Mouse (Mus musculus) right cerebral cortex, adult 2 months (tissue): ENCODE results near the gene Pla2g4a.

ENCODE experiments used
- DNase-seq, 2 experiments: peaks; one replicate each; pipeline ENCODE4 v3.0.0; 2021 to 2022; ENCODE audit warnings: low spot score in 2 of 2

Pla2g4a gene

GRCm38 (mm10) chr1:149960734-149961424 lies at the start of gene Pla2g4a:
Gene Pla2g4a (minus strand): TSS chr1:149961290.
- DNase-seq, result peak; percentile 37 to 44

- DNase-seq, result no peak
Observed at GRCm38 (mm10) chr1:150010629-150010979, 49.5 kb upstream of the Pla2g4a start.

GRCm38 (mm10) chr1:150009968-150010628 lies 49.0 kb upstream of the Pla2g4a start:
- DNase-seq, result no peak

- DNase-seq, result no peak
Observed at GRCm38 (mm10) chr1:150009134-150009533, 48.0 kb upstream of the Pla2g4a start.

GRCm38 (mm10) chr1:149975626-149976025 lies 14.5 kb upstream of the Pla2g4a start:
- DNase-seq, result no peak

- DNase-seq, result no peak
Observed at GRCm38 (mm10) chr1:149965826-149966225, 4.7 kb upstream of the Pla2g4a start.

- DNase-seq, result no peak
Observed at GRCm38 (mm10) chr1:149961425-149962303, 574 bp upstream of the Pla2g4a start.

- DNase-seq, result no peak
Observed at GRCm38 (mm10) chr1:149960251-149960650, 839 bp downstream of the Pla2g4a start.

- no peak for DNase-seq
Observed at GRCm38 (mm10) chr1:149959069-149959468, 2.0 kb downstream of the Pla2g4a start.

GRCm38 (mm10) chr1:149955482-149955881 lies 5.6 kb downstream of the Pla2g4a start:
- no peak for DNase-seq

- DNase-seq, result no peak
Observed at GRCm38 (mm10) chr1:149954026-149954425, 7.1 kb downstream of the Pla2g4a start.

GRCm38 (mm10) chr1:149952050-149952449 lies 9.0 kb downstream of the Pla2g4a start:
- DNase-seq, result no peak

GRCm38 (mm10) chr1:149950656-149951055 lies 10.4 kb downstream of the Pla2g4a start:
- DNase-seq, result no peak

GRCm38 (mm10) chr1:149950254-149950653 lies 10.8 kb downstream of the Pla2g4a start:
- DNase-seq, result no peak

GRCm38 (mm10) chr1:149949334-149949733 lies 11.8 kb downstream of the Pla2g4a start:
- no peak for DNase-seq

GRCm38 (mm10) chr1:149948066-149948825 lies 12.8 kb downstream of the Pla2g4a start:
- no peak for DNase-seq

GRCm38 (mm10) chr1:149946993-149947392 lies 14.1 kb downstream of the Pla2g4a start:
- peak in 1 of 2 experiments; percentile 11 for DNase-seq

- DNase-seq, result no peak
Observed at GRCm38 (mm10) chr1:149946432-149946831, 14.7 kb downstream of the Pla2g4a start.

- no peak for DNase-seq
Observed at GRCm38 (mm10) chr1:149943611-149944010, 17.5 kb downstream of the Pla2g4a start.

- DNase-seq, result no peak
Observed at GRCm38 (mm10) chr1:149940301-149940700, 20.8 kb downstream of the Pla2g4a start.

GRCm38 (mm10) chr1:149939261-149940032 lies 21.6 kb downstream of the Pla2g4a start:
- no peak for DNase-seq
